Mouse (Mus musculus): ENCODE results near the gene Armc9. TPM values are rescaled to one million over a fixed set of nuclear protein-coding genes. Genes with fewer than 3 reads are reported as not detected.

Armc9 gene
- total RNA-seq, 4 experiments from 2014 or later, result 36.7 to 41.4 (median 38.8) TPM

GRCm38 (mm10) chr1:86311467-86312005 lies 157.0 kb downstream of the Armc9 start:
- DNase-seq (ENCODE audit: low spot score in 2 of 2), result no peak

DNA sequence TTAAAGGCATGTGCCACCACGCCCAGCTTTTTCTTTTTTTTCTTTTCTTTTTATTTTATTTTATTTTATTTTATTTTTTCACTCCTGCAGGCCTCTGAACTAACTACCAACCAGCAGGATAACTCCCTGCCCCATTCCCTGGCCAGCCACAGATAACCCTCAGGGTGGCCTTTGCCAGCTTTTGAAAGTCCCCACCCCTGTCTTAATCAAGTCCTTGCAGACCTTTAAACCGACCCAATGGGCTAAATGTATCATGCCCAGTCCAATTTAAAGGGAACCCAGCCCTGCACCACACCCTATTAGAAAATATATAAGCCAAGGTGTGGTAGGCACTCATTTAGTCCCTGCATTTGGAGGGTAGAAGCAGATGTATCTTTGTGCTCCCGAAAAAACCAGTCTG lies 157.7 kb downstream of the Armc9 start:
- no peak for DNase-seq (ENCODE audit: low spot score in 2 of 2)

- no peak for DNase-seq (ENCODE audit: low spot score in 2 of 2)
Measured at GRCm38 (mm10) chr1:86313096-86313771, 158.7 kb downstream of the Armc9 start.

GRCm38 (mm10) chr1:86313772-86314125 lies 159.2 kb downstream of the Armc9 start:
- DNase-seq (ENCODE audit: low spot score in 2 of 2), result no peak

GRCm38 (mm10) chr1:86320822-86321413 lies 166.3 kb downstream of the Armc9 start:
- no peak for DNase-seq (ENCODE audit: low spot score in 2 of 2)

Other genes with a start within 250 kb of the Armc9 start
- gene 4933407L21Rik, start 226.3 kb upstream of the Armc9 start, total RNA-seq (2022), result 1 to 10 TPM; 5.6 to 9.6 (median 6.3) TPM
- gene Gpr55, start 193.8 kb upstream of the Armc9 start, total RNA-seq (2022), result under 1 TPM; 0.11 to 0.23 (median 0.21) TPM
- 1 to 10 TPM in 1 of 4 experiments, under 1 TPM in 3; 0.46 to 2.0 (median 0.66) TPM for gene Spata3, start 138.0 kb upstream of the Armc9 start, total RNA-seq (2022)
- gene 2810459M11Rik, start 108.9 kb upstream of the Armc9 start, total RNA-seq (2022), result 10 to 100 TPM in 3 of 4 experiments, 1 to 10 TPM in 1; 9.0 to 12.6 (median 11.5) TPM
- 100 to 1,000 TPM; 121 to 131 (median 126) TPM for gene Psmd1, start 90.4 kb upstream of the Armc9 start, total RNA-seq (2022)
- under 1 TPM in 1 of 4 experiments, not detected in 3; 0.98 TPM for gene Htr2b, start 42.8 kb upstream of the Armc9 start, total RNA-seq (2022)
- 1 to 10 TPM; 2.2 to 6.9 (median 5.0) TPM for gene Gm21972, start 21.1 kb upstream of the Armc9 start, total RNA-seq (2022)
- gene B3gnt7, start 148.1 kb downstream of the Armc9 start, total RNA-seq (2022), result 1 to 10 TPM in 3 of 4 experiments, under 1 TPM in 1; 0.72 to 1.4 (median 1.2) TPM
- gene Ncl, start 204.6 kb downstream of the Armc9 start, total RNA-seq (2022), result 100 to 1,000 TPM; 151 to 166 (median 164) TPM

Measured in left cerebral cortex, adult 8-10 months (tissue).